Mouse (Mus musculus) frontal cortex, postnatal 10 days (tissue): ENCODE results near the gene Wdr73.
"Not testable (repeated sequence)": the region's sequence is repeated elsewhere in the genome, so short reads cannot be mapped to it uniquely, and the experiment has no call there.

ENCODE experiments used
- DNase-seq, 2 experiments: peaks; one replicate each; pipeline ENCODE4 v3.0.0; 2022; ENCODE audit warnings: low spot score in 2 of 2, mixed read lengths in 1 of 2

Gene Wdr73

DNA sequence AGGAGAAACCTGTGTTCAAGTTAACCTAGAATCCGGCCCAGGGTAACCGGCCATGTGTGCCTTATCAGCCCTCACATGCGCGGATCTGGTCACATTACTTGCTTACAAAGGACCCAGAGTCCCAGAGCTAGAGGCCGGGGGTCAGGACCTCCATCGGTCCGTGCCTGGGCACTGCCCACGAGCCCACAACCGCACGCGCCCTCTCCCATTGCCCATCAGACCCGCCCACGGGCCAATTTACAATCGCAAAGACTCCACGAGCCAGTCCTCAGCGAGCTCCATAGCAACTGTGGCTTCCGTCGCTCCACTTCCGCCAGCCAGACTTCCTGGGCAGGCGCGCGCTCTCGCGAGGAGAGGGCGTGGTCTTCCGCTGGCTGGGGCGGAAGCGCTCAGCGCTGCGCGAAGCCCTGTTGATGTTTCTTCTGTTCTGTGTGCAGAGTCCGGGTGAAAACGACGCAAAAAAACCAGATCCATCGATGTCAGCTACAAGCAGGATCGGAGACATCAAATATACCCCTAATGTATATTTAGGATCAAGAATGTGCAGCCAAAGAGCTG, at the start of gene Wdr73:
TSS of gene Wdr73 (minus strand) at position 326 of the 558 bp plus-strand sequence.
- DNase-seq, result peak; percentile 83 to 88

DNA sequence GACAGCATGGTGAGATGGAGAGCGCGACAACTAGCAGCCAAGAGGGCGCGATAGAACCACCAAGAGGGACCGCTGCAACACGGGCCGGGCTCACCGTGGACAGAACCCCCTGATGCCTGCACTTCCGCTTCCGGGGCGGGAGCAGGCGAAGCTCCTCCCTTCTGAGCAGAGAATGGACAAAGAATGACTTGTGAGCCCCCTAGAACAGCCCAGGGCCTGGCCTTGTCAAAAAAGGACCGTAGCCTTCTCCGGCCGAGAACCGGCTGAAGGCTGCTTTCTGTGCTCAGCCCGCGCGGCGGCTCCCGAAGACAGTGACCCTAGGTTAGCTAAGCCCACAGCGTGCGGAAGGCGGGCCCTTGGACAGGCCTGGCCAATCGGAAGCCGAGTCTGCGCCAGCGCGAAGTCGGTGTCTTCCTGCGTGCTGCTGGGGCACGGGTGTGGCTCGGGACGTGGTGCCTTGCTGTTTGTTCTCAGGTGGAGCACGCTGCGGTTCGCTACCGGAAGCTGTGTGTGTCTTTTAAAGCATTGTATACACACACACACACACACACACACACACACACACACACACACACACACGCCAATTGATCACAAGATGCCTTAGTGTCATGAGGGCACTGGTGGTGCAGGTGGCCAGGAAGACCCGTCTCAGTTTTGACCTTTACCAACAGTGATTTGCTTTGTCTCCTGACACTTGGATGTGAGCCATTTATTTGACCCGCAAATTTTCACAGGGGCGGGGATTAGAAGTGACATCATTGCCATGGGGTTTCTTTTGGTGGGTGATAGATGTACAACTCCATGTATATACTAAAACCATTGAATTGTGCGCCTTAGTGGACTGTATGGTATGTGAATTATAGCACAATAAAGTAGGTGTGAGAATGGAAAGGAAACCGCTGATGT, 46.6 kb upstream of the Wdr73 start, which contains the start of gene Sec11a:
TSS of gene Sec11a (minus strand) at position 336 of the 906 bp plus-strand sequence.
- peak; percentile 90 to 93 for DNase-seq

DNA sequence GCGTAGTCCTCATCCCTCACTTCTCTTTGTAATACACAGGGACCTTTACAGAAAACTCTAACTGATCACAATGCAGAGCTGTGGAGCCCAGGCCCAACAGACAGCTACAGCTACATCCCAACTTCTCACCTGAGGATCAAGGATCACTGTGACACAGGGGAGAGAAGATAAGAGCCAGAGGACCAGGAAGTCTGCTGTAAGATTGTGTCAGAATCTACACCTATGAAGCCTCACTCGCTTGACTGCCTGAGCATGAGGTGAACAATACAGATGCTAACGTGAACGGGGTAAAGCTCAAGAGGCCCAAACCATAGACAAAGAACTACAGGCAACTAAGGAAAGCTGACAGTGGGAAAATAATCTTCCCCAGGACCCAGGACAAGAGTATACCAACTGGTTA, 38.7 kb upstream of the Wdr73 start:
- DNase-seq, result no peak

- not testable (repeated sequence) for DNase-seq
Observed at GRCm38 (mm10) chr7:80937304-80937666, 36.2 kb upstream of the Wdr73 start.

- not testable (repeated sequence) for DNase-seq
Observed at GRCm38 (mm10) chr7:80936617-80937303, 35.7 kb upstream of the Wdr73 start.

- DNase-seq, result no peak
Observed at GRCm38 (mm10) chr7:80935834-80936233, 34.8 kb upstream of the Wdr73 start.

DNA sequence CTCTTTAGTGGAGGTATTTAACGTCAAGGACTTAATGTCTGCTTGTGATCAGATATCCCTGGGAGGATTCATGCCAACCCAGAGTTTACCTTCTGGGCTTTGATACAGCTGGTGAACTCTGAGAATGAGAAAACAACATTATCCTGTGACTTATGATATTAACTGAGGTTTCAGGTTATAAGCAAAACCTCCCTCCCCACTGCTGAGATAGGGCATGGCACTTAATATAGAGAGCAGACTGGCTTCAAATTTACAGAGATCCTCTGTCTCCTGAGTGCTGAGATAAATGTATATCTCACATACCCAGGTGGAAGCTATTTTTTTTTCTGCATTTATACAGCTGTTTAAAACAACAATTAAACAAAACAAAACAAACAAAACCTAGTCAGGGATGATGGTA, 31.7 kb upstream of the Wdr73 start:
- DNase-seq, result no peak

DNA sequence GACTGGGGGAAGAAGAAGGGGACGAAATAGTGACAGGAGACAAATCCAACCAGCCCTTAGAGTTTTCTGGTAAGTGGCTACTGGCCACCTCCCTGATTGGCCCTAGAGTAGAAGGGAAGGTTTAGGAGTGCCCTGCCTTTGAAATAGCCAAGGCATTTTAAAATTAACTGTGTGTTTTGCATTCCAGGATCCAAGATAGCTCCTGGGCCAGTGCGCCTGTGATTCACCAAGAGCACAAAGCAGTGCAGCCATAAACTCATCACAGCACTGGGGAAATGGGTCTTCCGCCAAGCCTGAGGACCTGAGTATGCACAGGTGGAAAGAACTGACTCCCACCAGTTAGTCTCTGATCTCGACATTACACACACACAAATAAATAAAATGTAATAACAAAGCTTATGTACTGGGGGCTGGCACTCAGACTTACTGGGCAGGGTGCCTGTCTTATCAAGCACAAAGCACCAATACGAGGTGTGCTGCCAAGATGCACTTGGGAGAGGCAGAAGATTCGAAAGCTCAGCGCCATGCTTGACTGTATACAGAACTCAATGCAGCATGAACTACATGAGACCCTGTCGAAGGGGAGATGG, 30.6 kb upstream of the Wdr73 start:
- DNase-seq, result no peak

GRCm38 (mm10) chr7:80923165-80923564, 22.1 kb upstream of the Wdr73 start:
- DNase-seq, result no peak

GRCm38 (mm10) chr7:80919647-80920008, 18.6 kb upstream of the Wdr73 start:
- DNase-seq, result no peak

- DNase-seq, result no peak
Observed at GRCm38 (mm10) chr7:80918982-80919646, 18.0 kb upstream of the Wdr73 start.

GRCm38 (mm10) chr7:80917916-80918465, 16.9 kb upstream of the Wdr73 start:
- no peak for DNase-seq

DNA sequence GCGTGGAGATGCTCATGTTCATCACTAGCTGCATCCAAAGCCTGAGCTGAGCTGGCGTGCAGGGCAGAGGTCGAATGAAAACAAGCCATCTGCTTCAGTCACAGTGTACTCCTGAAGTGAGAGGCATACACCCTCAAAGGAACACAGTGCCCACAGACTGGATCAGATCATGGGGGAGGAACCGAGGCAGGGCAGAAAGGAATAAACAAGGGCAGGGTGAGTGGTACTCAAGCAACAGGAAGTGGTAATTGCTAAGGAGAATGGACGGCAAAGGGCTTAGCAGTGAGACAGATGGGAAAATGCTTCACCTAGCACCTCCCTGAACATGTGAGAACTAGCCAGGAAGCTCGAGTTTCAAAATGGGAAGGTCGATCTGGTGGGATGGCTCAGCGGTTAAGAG, 11.4 kb upstream of the Wdr73 start:
- no peak for DNase-seq

- no peak for DNase-seq
Observed at GRCm38 (mm10) chr7:80911053-80911452, 10.0 kb upstream of the Wdr73 start.

DNA sequence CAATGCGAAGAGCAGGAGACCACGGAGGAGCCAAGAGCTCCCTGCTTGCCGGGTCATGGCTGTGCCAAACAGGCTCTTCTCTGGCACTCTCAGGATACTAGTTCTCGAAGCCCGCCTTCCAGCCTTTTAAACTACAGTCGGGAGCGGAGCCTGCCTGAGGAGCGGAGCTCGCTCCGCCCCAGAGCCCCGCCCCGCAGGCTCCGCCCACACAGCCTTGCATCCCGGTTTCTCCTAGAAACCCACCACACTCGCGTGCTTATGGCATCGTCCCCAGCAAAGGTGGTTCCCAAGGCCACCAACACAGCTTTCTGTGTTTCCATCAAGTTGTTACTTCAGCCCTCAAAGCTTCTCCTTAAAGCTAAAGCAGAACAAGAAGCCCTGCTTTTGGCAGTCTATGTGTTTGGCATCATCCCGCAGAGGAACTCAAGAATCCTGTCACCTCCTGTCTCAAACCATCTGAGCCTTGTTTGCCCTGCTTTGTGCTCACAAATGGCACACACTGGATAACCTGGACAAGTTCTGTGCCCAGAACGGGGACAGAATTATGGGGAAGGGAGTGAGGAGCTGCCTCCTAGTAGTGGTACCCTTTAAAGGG, 3.9 kb upstream of the Wdr73 start, which contains the start of gene Nmb:
TSS of gene Nmb (minus strand) at position 156 of the 595 bp plus-strand sequence.
- peak; percentile 58 to 65 for DNase-seq

DNA sequence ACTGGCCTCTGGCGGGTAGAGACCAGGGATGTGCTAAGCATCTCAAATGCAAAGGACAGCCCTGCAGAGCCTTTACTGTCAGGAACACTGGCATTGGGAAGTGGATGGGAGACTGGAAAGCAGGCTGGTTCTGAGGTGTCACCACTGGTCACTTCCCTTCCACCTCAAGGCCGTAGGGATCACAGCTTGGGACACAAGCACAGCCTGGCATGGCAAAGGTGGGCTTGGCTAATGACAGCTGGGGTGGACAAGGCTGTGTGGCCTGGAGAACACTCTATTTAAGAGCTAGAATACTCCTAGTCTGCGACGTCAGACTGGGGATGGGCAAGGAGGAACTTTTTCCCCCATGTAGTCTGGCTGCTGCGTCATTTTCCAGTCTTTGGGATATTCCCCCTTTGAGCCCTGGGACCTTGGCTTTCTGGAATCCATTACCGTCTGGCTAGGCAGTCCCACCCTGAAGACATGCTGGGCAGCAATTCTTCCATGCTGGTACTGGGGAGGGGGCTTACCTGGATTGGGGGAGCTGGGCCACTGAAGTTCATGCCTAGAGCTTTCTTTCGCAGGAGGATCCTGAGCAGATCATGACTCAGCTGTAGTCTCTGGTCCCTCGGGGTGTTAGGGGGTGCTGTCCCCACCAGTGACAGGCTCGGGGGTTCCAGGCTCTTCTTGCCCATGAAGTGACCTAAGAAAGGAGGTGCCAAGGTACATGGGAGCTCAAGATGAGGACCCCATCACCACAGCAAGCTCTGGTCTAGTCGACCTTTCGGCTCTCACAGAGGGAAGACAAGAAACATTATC, 2.8 kb upstream of the Wdr73 start:
- no peak for DNase-seq

DNA sequence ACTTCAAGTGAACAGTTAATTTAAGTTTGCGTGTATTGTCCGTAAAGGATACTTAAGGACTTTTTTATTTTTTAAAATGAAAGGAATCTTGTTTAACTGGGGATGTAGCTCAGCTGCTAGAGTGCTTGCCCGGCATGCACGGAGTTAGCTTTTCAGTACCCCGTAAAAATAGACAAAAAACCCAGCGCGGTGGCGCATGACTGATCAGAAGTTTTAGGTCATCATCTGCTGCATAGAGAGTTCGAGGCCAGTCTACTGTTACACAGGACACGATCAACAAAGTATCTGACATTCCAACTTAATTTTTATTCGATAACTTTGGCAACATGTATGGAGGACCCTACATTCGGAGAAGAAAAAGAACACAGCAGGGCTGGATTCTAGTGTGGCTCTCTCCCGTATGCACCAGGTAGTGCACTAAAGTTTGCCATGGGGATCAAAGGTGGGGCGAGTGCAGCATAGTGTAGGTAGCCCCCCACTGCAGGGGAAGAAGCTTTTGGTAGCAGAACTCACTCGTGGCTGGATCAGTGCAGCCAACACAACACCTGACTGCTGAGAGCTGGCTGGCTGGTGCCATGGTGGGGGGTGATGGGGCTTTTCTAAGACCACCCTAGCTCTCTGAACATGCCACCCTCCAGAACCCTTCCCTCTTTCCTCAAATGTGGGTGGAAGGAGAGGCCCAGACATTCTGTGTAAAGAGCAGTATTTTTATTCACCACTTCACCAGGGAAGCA, 639 bp upstream of the Wdr73 start:
- DNase-seq, result no peak

DNA sequence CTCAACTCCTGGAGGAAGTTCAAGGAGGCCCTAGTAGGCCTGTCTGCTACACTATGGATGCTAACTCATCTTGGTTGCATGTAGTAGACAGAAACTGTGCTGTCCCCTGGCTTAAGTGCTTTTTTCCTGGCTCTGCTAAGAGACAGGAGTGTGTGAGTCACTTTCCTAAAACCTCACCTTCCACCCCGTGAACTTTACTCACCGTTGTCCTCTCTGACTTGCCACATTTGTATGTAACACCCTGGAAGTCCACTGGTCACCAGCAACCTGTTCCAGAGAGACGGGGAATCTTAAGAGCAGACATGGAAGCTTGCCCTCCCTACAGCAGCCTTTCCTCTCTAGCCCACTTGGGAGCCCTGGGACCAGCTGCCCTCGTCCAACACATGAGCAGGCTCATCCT, 3.3 kb downstream of the Wdr73 start:
- DNase-seq, result no peak

- no peak for DNase-seq
Observed at GRCm38 (mm10) chr7:80897134-80897533, 3.9 kb downstream of the Wdr73 start.
